Mouse (Mus musculus) ES-E14 (cell line): ENCODE measurements at regions not wholly inside any gene's neighbourhood (a gene's known extent, or its start where the extent isn't known, plus 50 kb on each side); places are given as distances from the start of the nearest gene placed in this dataset.

ENCODE experiments used
- CHD2 ChIP-seq: IDR thresholded peaks from 2 replicates; pipeline ENCODE4 v1.6.1; 2014; ENCODE audit warnings: mild to moderate bottlenecking, low read depth, low read length, inconsistent platforms
- HCFC1 ChIP-seq: IDR thresholded peaks from 2 replicates; pipeline ENCODE4 v1.6.1; 2012; ENCODE audit warnings: low read length, inconsistent platforms, borderline replicate concordance; ENCODE audit not compliant: insufficient read depth
- MAFK ChIP-seq: IDR thresholded peaks from 2 replicates; pipeline ENCODE4 v1.6.1; 2014; ENCODE audit warnings: mild to moderate bottlenecking, low read depth, low read length, inconsistent platforms; ENCODE audit not compliant: insufficient read depth
- ZC3H11A ChIP-seq: IDR thresholded peaks from 2 replicates; pipeline ENCODE4 v1.6.1; 2012; ENCODE audit warnings: low read depth, mild to moderate bottlenecking, inconsistent platforms, low read length, borderline replicate concordance
- ZNF384 ChIP-seq: IDR thresholded peaks from 2 replicates; pipeline ENCODE4 v1.6.1; 2012; ENCODE audit warnings: low read depth, low read length, inconsistent platforms

DNA sequence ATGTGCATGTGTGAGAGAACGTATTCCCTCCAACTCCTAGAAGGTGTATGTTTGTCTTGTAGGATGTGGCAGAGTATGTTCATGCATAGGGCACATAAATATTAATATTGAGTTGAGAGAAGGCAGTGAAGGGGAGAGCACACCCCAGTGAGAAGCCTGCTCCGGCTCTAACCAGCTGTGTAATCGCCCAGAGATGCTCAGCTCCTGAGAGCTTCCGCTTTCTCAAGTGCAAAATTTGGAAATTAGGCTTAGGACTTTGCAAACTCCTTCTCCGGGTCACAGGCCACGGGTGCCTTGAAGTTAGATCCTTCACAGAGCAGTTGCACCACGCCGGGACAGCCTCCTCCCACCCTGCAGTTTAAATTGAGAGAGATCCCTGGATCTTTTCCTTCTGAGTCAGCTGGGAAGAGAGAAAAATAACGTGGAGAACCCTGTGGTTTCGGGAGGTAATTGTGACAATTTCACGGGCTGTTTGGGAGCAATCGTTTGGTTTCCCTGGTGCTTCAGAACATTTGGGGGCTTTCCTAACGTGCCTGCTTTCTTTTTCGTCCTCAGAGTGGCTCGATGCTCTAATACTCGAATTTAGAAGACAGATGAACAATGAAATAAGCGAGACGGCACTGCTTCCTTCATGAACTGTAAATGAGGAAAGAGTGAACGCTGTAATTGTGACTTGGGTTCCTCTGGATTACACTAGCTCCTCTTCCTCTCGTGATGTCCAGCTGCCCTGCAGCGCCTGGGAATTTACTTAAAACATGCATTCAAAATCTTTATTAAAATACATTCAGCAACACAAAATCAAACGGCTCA, 263.0 kb upstream of the Adamts16 start:
- TF ChIP-seq HCFC1 (no peak), ZC3H11A (no peak), CHD2 (no peak), ZNF384 (no peak), MAFK (no peak)
